8 mouse cellular contexts compared by ENCODE assay signal in genomic region chr12:3308541-3309241, GRCm38 (mm10). TPM values are rescaled to one million over a fixed set of nuclear protein-coding genes. Genes with fewer than 3 reads are reported as not detected.
DNase-seq lines count a peak whose midpoint lies in the region; ATAC-seq and TF ChIP-seq lines count a peak whose summit lies in the region.

No protein-coding gene starts in this region.

- TF ChIP-seq RAD21 in CH12.LX (IDR thresholded peaks at IDR 0.05; ENCODE audit: low read depth, low read length): no peak

- H3K27ac ChIP-seq in gastrocnemius, adult 2 months: peak overlapping the region; percentile 100
- peak overlapping the region; percentile 87; the same call in 1 of the 2 replicates for H3K27ac ChIP-seq in CH12.LX (ENCODE audit: insufficient read depth, low read depth)
- peak overlapping the region; percentile 97 for H3K27ac ChIP-seq in hindbrain, embryonic 12.5 days
- peak overlapping the region; percentile 88 for H3K27ac ChIP-seq in liver, embryonic 14.5 days
- H3K27ac ChIP-seq in neural tube, embryonic 14.5 days (ENCODE audit: low read depth, low read length): peak overlapping the region; percentile 96

- H3K36me3 ChIP-seq in CH12.LX (replicated peaks in 1 of 2; ENCODE audit: control insufficient read depth in 1 of 2, insufficient read depth in 1 of 2, low read length in 1 of 2): peaks cover 0 to 12% of the 10 kb centered on the region in 2 experiments
- no peaks in the 10 kb centered on the region for H3K36me3 ChIP-seq in hindbrain, embryonic 12.5 days
- 0 out of 2 replicates have a peak, but pooled peaks cover 3% of the 10 kb centered on the region for H3K36me3 ChIP-seq in liver, embryonic 14.5 days (replicated peaks; ENCODE audit: control insufficient read depth, insufficient read depth, low read depth)
- H3K36me3 ChIP-seq in neural tube, embryonic 14.5 days (ENCODE audit: control insufficient read depth, insufficient read depth, low read length): no peaks in the 10 kb centered on the region

- H3K4me3 ChIP-seq in gastrocnemius, adult 2 months: peak overlapping the region; percentile 91
- peak overlapping the region; percentile 79 to 85 (median 84) for H3K4me3 ChIP-seq in CH12.LX (replicated peaks in 1 of 3; ENCODE audit: low read depth in 2 of 3, low read length in 2 of 3, poor library complexity in 1 of 3)
- H3K4me3 ChIP-seq in hindbrain, embryonic 12.5 days: peak overlapping the region; percentile 83
- peak overlapping the region; percentile 89 to 100 for H3K4me3 ChIP-seq in liver, embryonic 14.5 days (ENCODE audit: insufficient read depth in 1 of 2, low read depth in 2 of 2, low read length in 2 of 2)
- peak overlapping the region; percentile 89 for H3K4me3 ChIP-seq in neural tube, embryonic 14.5 days (ENCODE audit: low read depth, low read length)

- intact Hi-C loops in gastrocnemius, adult 2 months (cut with DNase I): loop anchor here (5.0 kb wide), 3 partner anchors 41 to 71 kb away; no protein-coding TSS in a partner anchor

- no peaks in the 10 kb centered on the region for H3K9me3 ChIP-seq in CH12.LX (replicated peaks; ENCODE audit: low read length)
- no peaks in the 10 kb centered on the region for H3K9me3 ChIP-seq in hindbrain, embryonic 12.5 days (replicated peaks)
- H3K9me3 ChIP-seq in liver, embryonic 14.5 days (ENCODE audit: control insufficient read depth, low read length): no peaks in the 10 kb centered on the region
- H3K9me3 ChIP-seq in neural tube, embryonic 14.5 days (ENCODE audit: control insufficient read depth, low read length): no peaks in the 10 kb centered on the region

- peaks cover 0 to 31% of the 10 kb centered on the region in 2 experiments; a peak in 3 of 4 replicates for H3K4me1 ChIP-seq in CH12.LX (ENCODE audit: control insufficient read depth in 1 of 2, insufficient read depth in 2 of 2)
- peaks cover 14% of the 10 kb centered on the region for H3K4me1 ChIP-seq in hindbrain, embryonic 12.5 days
- peaks cover 9 to 14% of the 10 kb centered on the region in 2 experiments for H3K4me1 ChIP-seq in liver, embryonic 14.5 days (replicated peaks; ENCODE audit: control insufficient read depth in 2 of 2, insufficient read depth in 2 of 2, low read length in 1 of 2)
- peaks cover 19% of the 10 kb centered on the region for H3K4me1 ChIP-seq in neural tube, embryonic 14.5 days (ENCODE audit: control insufficient read depth, insufficient read depth, low read length)

- peak overlapping the region; percentile 71 for H3K9ac ChIP-seq in CH12.LX (ENCODE audit: insufficient read depth, low read depth)
- peak overlapping the region; percentile 84 for H3K9ac ChIP-seq in hindbrain, embryonic 12.5 days
- peak overlapping the region; percentile 92 for H3K9ac ChIP-seq in liver, embryonic 14.5 days (replicated peaks)
- peak overlapping the region; percentile 82 for H3K9ac ChIP-seq in neural tube, embryonic 14.5 days (replicated peaks; ENCODE audit: low read depth, low read length)

- H3K79me2 ChIP-seq in CH12.LX (replicated peaks; ENCODE audit: control insufficient read depth, extremely low read depth, insufficient read depth, poor library complexity, severe bottlenecking): peaks cover 52% of the 10 kb centered on the region

- WGBS in hindbrain, embryonic 12.5 days: 5% methylated on average over 19 of the region's 19 CpGs
- WGBS in liver, embryonic 14.5 days (ENCODE audit: insufficient replicate concordance): 1% methylated on average over 19 of the region's 19 CpGs
- WGBS in neural tube, embryonic 14.5 days: 4% methylated on average over 19 of the region's 19 CpGs

- TF ChIP-seq EP300 in CH12.LX (IDR thresholded peaks at IDR 0.05; ENCODE audit: low read length): no peak
- TF ChIP-seq EP300 in liver, embryonic 14.5 days (IDR thresholded peaks at IDR 0.05; ENCODE audit: low read depth): no peak

- no peaks in the 10 kb centered on the region for H3K27me3 ChIP-seq in CH12.LX (replicated peaks)
- no peaks in the 10 kb centered on the region for H3K27me3 ChIP-seq in hindbrain, embryonic 12.5 days
- no peaks in the 10 kb centered on the region for H3K27me3 ChIP-seq in liver, embryonic 14.5 days (ENCODE audit: control insufficient read depth, insufficient read depth, low read length)
- H3K27me3 ChIP-seq in neural tube, embryonic 14.5 days (ENCODE audit: control insufficient read depth, insufficient read depth, low read length): no peaks in the 10 kb centered on the region

- ATAC-seq in hindbrain, embryonic 12.5 days (ENCODE audit: low FRiP score): no peak
- ATAC-seq in liver, embryonic 14.5 days (ENCODE audit: insufficient read depth): no peak
- no peak for ATAC-seq in neural tube, embryonic 14.5 days (ENCODE audit: low read depth)

- DNase-seq in gastrocnemius, adult 2 months: peak; percentile 31
- DNase-seq in gastrocnemius, adult 8-10 months (ENCODE audit: low spot score in 2 of 2): no peak
- DNase-seq in CH12.LX (ENCODE audit: extremely low read depth): no peak
- peak; percentile 20 for DNase-seq in embryo, embryonic 11.5 days (ENCODE audit: low read depth, low spot score)
- peak in 1 of 3 experiments; percentile 50 for DNase-seq in liver, embryonic 14.5 days (ENCODE audit: low read depth in 3 of 3, low spot score in 3 of 3)
- no peak for DNase-seq in frontal cortex, postnatal 25 days (ENCODE audit: low spot score in 2 of 2)

- TF ChIP-seq POLR2A in CH12.LX (IDR thresholded peaks at IDR 0.05; ENCODE audit: low read depth, low read length): no peak

- in situ Hi-C loops in CH12.LX (cut with MboI; ENCODE audit: low pct_ligation_motif_present, low pct_unique_long_range_greater_than_20kb, low sequenced_read_pairs): loop anchor here (5.0 kb wide), 1 partner anchor 71 kb away; no protein-coding TSS in a partner anchor

- no peak for TF ChIP-seq CTCF in gastrocnemius, adult 2 months (IDR thresholded peaks at IDR 0.05)
- no peak for TF ChIP-seq CTCF in CH12.LX (conservative IDR thresholded peaks at IDR 0.05 in 1 of 2, IDR thresholded peaks at IDR 0.05 in 1 of 2; ENCODE audit: low read depth in 2 of 2, low read length in 2 of 2)
- TF ChIP-seq CTCF in liver, embryonic 14.5 days (IDR thresholded peaks at IDR 0.05; ENCODE audit: low read depth): no peak

- dilution Hi-C loops in CH12.LX (cut with MboI; ENCODE audit: extremely low pct_ligation_motif_present, extremely low pct_unique_long_range_greater_than_20kb, low sequenced_read_pairs): no loop called here

- peak overlapping the region; percentile 55; the same call in 1 of the 2 replicates for H3K4me2 ChIP-seq in CH12.LX (ENCODE audit: insufficient read depth, low read depth, poor library complexity, severe bottlenecking)
- peak overlapping the region; percentile 65 for H3K4me2 ChIP-seq in hindbrain, embryonic 12.5 days (replicated peaks)
- peak overlapping the region; percentile 70 for H3K4me2 ChIP-seq in liver, embryonic 14.5 days (ENCODE audit: low read depth)
- H3K4me2 ChIP-seq in neural tube, embryonic 14.5 days (ENCODE audit: low read depth, low read length): peak overlapping the region; percentile 83

TF ChIP-seq in CH12.LX, 34 proteins besides CTCF, POLR2A, EP300 and RAD21:
- TF ChIP-seq USF2 (conservative IDR thresholded peaks at IDR 0.05; ENCODE audit: low read depth, low read length) (no peak), KAT2A (IDR thresholded peaks at IDR 0.05; ENCODE audit: insufficient replicate concordance, low read length) (no peak), ZKSCAN1 (IDR thresholded peaks at IDR 0.05; ENCODE audit: borderline replicate concordance, low read depth, low read length) (no peak), MEF2A (IDR thresholded peaks at IDR 0.05; ENCODE audit: borderline replicate concordance, low read depth, low read length) (no peak), CHD1 (IDR thresholded peaks at IDR 0.05; ENCODE audit: low read depth, low read length) (peak; percentile 9; the same call in 1 of the 2 replicates), MXI1 (IDR thresholded peaks at IDR 0.05; ENCODE audit: low read depth, low read length) (0 out of 2 replicates have a peak, but pooled peaks have one; percentile 39), SIN3A (IDR thresholded peaks at IDR 0.05; ENCODE audit: low read length) (peak; percentile 12; the same call in 1 of the 2 replicates), MAFK (IDR thresholded peaks at IDR 0.05; ENCODE audit: insufficient replicate concordance, low read length) (0 out of 2 replicates have a peak, but pooled peaks have one; percentile 5), NELFE (IDR thresholded peaks at IDR 0.05; ENCODE audit: low read depth, low read length) (no peak), SMC3 (IDR thresholded peaks at IDR 0.05; ENCODE audit: low read depth, low read length) (no peak)

RNA-seq across cellular contexts. Expression of gene Rab10, which starts 1.1 kb away (rescaled TPM):
- total RNA-seq in gastrocnemius, adult 2 months (2021): 100 to 1,000 TPM; 272 to 301 TPM
- 100 to 1,000 TPM; 283 to 320 (median 303) TPM for total RNA-seq in gastrocnemius, adult 8-10 months (2022)
- total RNA-seq in CH12.LX (2012; rRNA removed) (60.1 and 68.2 TPM in 2 replicates), CH12.LX (2014; rRNA removed) (91.8 and 109 TPM in 2 replicates)
- 108 and 111 TPM in 2 replicates for polyA plus RNA-seq in CH12.LX (2012; ENCODE audit: insufficient read length, low read depth)
- 160 and 172 TPM in 2 replicates for polyA plus RNA-seq in hindbrain, embryonic 12.5 days (2016; fragmentation: Nextera tagmentation; extraction: Ambion mirVana)
- 19.9 and 28.7 TPM in 2 replicates for polyA plus RNA-seq in liver, embryonic 14.5 days (2012; rRNA removed)
- polyA plus RNA-seq in liver, embryonic 14.5 days (2014; fragmentation: Nextera tagmentation; extraction: Ambion mirVana): 42.1 and 47.1 TPM in 2 replicates
- 157 and 179 TPM in 2 replicates for polyA plus RNA-seq in neural tube, embryonic 14.5 days (2014; fragmentation: Nextera tagmentation; extraction: Ambion mirVana)

RNA-seq across cellular contexts. Expression of gene Kif3c, which starts 56.2 kb away (rescaled TPM):
- total RNA-seq in gastrocnemius, adult 2 months (2021): 10 to 100 TPM; 20.7 to 24.1 TPM
- total RNA-seq in gastrocnemius, adult 8-10 months (2022): 10 to 100 TPM; 27.2 to 48.0 (median 33.1) TPM
- total RNA-seq in CH12.LX (2012; rRNA removed) (3.6 and 5.5 TPM in 2 replicates), CH12.LX (2014; rRNA removed) (2.8 and 3.5 TPM in 2 replicates)
- 5.7 and 5.9 TPM in 2 replicates for polyA plus RNA-seq in CH12.LX (2012; ENCODE audit: insufficient read length, low read depth)
- 64.2 and 64.8 TPM in 2 replicates for polyA plus RNA-seq in hindbrain, embryonic 12.5 days (2016; fragmentation: Nextera tagmentation; extraction: Ambion mirVana)
- polyA plus RNA-seq in liver, embryonic 14.5 days (2012; rRNA removed): 0.42 and 0.58 TPM in 2 replicates
- polyA plus RNA-seq in liver, embryonic 14.5 days (2014; fragmentation: Nextera tagmentation; extraction: Ambion mirVana): 0.58 and 0.61 TPM in 2 replicates
- 66.9 and 84.4 TPM in 2 replicates for polyA plus RNA-seq in neural tube, embryonic 14.5 days (2014; fragmentation: Nextera tagmentation; extraction: Ambion mirVana)

Comparison
In these comparisons a context has a peak if more than half of its experiments do, and no peak if none do; other contexts are left out.
1. DNase-seq: peak in gastrocnemius, adult 2 months (single experiment) and embryo, embryonic 11.5 days (single experiment); none in gastrocnemius, adult 8-10 months (0 of 2), CH12.LX (single experiment) and frontal cortex, postnatal 25 days (0 of 2).
2. Peak in every context shown above with its lines, with median percentiles within 50 percentile points of each other: H3K27ac ChIP-seq, H3K4me3 ChIP-seq, H3K4me2 ChIP-seq and H3K9ac ChIP-seq.